Mouse (Mus musculus): ENCODE measurements around the gene Gm13124. TPM values are rescaled to one million over a fixed set of nuclear protein-coding genes. Genes with fewer than 3 reads are reported as not detected.
"Not testable (repeated sequence)": the region's sequence is repeated elsewhere in the genome, so short reads cannot be mapped to it uniquely, and the experiment has no call there.

Gm13124 gene
- total RNA-seq (2021) = not detected
- polyA plus RNA-seq (2012; rRNA removed) = not detected in 2 replicates
- long read RNA-seq = 0 reads

GRCm38 (mm10) chr4:144565034-144565433, at the start of gene Gm13124:
Gm13124 (minus strand) TSS chr4:144565134.
- no peak for DNase-seq

DNA sequence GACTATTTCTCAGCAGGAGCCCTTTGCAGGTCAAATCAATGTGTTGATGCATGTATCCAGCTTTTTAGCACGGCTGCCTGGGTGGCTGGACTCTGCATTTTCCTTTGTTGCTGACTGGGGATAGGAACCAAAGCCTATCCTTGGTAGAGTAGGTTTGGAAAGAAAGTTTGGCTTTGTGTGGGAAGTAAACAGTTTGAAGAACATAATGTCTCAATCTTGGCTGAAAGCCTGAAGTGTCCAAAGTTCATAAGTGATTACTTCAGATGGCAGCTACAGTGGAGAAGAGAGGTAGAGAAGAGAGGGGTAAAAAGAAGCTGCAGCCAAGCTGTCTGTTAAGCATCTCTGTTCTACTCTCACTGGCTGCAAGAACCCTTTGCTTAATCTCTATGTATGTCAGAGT, 49.7 kb upstream of the Gm13124 start:
- DNase-seq = no peak

- no peak for DNase-seq
Measured at GRCm38 (mm10) chr4:144613407-144613806, 48.5 kb upstream of the Gm13124 start, which contains the start of gene Aadacl4. Aadacl4 (plus strand) TSS chr4:144613707.

DNA sequence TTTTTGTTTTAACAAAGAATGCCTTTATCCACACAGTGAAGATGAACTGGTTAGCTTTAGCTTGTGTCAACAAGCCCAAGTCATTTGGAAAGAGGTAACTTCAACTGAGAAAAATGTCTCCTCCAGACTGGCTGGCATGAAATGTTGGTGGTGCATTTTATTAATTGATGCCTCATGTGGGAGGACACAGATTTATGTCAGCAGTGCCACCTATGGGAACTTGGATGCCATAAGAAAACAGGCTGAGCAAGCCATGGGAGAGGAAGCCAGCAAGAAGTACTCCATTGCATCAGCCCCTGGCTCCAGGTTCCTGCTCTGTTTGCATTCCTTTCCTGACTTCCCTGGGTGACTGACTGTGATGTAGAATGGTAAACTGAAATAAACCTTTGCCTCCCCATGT, 27.9 kb upstream of the Gm13124 start:
- DNase-seq = no peak

DNA sequence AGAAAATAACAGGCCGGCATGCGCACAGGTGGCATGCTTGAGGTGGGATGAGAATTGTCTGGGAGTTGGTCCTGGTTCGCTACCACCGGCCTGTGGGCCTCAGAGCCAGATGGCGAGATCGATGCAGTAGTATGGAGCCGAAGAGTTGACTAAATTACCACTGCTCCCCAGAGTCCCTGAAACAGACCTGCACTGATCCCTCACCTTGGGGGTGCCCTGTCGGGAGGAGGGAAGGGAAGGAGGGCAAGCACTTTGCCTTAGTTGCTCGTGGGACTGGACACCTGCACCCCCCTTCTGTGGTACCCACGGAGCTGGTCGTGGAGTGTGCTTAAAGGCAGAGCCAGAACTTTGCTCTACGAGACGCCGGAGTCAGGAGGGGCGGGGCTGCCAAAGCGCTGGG, 21.3 kb upstream of the Gm13124 start:
- DNase-seq = not testable (repeated sequence)

GRCm38 (mm10) chr4:144567752-144568151, 2.8 kb upstream of the Gm13124 start:
- no peak for DNase-seq

DNA sequence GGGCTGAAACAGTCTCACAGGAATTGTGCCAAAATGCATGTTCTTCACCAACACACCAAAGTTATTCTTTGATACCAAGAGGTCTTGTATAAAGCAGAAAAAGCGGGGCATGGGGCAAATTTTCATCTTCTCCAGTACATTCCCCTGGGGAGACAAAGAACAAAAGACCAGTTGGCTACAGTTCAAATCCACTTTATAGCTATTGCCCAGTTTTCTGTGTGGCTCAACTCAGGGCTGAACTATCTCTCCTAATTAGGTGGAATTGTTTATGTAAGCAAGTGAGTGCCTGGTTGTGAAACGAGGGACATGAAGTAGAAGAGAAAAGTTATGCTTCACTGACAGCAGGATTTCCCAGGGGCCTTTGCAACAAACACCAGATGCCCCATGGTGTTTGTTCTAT, 3.7 kb downstream of the Gm13124 start:
- no peak for DNase-seq

- DNase-seq = no peak
Measured at GRCm38 (mm10) chr4:144559792-144560191, 5.1 kb downstream of the Gm13124 start.

DNA sequence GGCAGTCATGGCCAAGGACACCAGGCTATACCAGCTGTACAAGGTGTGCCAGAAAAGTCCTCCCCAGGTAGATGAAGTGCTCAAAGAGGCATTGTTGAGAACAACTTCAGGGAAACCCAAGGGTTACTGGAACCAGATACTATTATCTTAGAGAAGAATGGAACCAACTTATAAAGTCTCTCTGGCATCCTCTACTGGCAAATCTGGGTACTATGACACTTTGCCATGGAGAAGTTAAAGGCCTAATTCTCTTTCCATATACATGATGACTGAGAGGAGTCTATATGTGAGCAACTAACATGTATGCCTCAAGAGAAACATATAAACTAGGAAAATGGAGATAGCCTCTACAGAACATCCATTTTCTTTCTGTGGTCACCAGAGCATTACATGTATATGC, 13.8 kb downstream of the Gm13124 start:
- no peak for DNase-seq

- not testable (repeated sequence) for DNase-seq
Measured at GRCm38 (mm10) chr4:144545339-144545738, 19.6 kb downstream of the Gm13124 start.

GRCm38 (mm10) chr4:144544689-144545088, 20.2 kb downstream of the Gm13124 start:
- DNase-seq = no peak

DNA sequence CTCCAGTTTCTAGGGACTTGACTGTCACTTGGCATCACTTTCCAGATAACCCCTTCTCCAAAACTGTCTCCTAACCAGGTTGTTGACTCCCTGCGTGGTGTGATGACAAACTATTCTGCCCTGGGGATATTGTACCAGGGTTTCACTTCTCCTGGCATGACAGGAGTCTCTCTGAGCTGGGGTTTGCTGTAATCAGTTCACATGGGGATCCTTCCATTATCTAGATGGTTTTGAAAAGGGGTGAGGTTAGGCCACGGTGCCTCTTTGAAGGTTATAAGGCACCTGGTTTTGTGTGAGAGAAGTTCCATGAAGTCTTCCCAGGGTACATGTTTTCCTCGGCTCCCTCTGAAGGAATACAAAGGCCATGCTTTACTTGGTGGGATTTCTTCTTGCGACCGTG, 45.4 kb downstream of the Gm13124 start, which contains the start of gene 9430007A20Rik:
9430007A20Rik (plus strand) TSS at position 301 of the 400 bp plus-strand sequence.
- DNase-seq = no peak

- DNase-seq = no peak
Measured at GRCm38 (mm10) chr4:144506518-144506917, 58.4 kb downstream of the Gm13124 start.

Other genes with a start within 250 kb of the Gm13124 start
- gene Gm13128, start 234.9 kb downstream of the Gm13124 start, total RNA-seq (2021) = not detected
- gene Gm13128, start 234.9 kb downstream of the Gm13124 start, polyA plus RNA-seq (2012; rRNA removed) = not detected in 2 replicates
- gene Gm13119, start 207.2 kb downstream of the Gm13124 start, total RNA-seq (2021) = not detected
- gene Gm13119, start 207.2 kb downstream of the Gm13124 start, polyA plus RNA-seq (2012; rRNA removed) = not detected in 2 replicates
- not detected for gene Pramef20, start 187.2 kb downstream of the Gm13124 start, total RNA-seq (2021)
- not detected in 2 replicates for gene Pramef20, start 187.2 kb downstream of the Gm13124 start, polyA plus RNA-seq (2012; rRNA removed)
- gene Pramef12, start 156.7 kb downstream of the Gm13124 start, total RNA-seq (2021) = not detected
- not detected in 2 replicates for gene Pramef12, start 156.7 kb downstream of the Gm13124 start, polyA plus RNA-seq (2012; rRNA removed)
- gene 1700012P22Rik, start 126.4 kb downstream of the Gm13124 start, total RNA-seq (2021) = not detected
- not detected in 2 replicates for gene 1700012P22Rik, start 126.4 kb downstream of the Gm13124 start, polyA plus RNA-seq (2012; rRNA removed)
- not detected for gene Gm9944, start 111.8 kb downstream of the Gm13124 start, total RNA-seq (2021)
- gene Gm9944, start 111.8 kb downstream of the Gm13124 start, polyA plus RNA-seq (2012; rRNA removed) = not detected in 2 replicates
- gene Aadacl3, start 101.4 kb downstream of the Gm13124 start, total RNA-seq (2021) = not detected
- not detected in 2 replicates for gene Aadacl3, start 101.4 kb downstream of the Gm13124 start, polyA plus RNA-seq (2012; rRNA removed)
- not detected for gene 9430007A20Rik, start 45.3 kb downstream of the Gm13124 start, total RNA-seq (2021)
- not detected in 2 replicates for gene 9430007A20Rik, start 45.3 kb downstream of the Gm13124 start, polyA plus RNA-seq (2012; rRNA removed)
- gene Aadacl4, start 48.6 kb upstream of the Gm13124 start, total RNA-seq (2021) = not detected
- gene Aadacl4, start 48.6 kb upstream of the Gm13124 start, polyA plus RNA-seq (2012; rRNA removed) = not detected in 2 replicates
- gene Gm436, start 121.2 kb upstream of the Gm13124 start, total RNA-seq (2021) = not detected
- gene Gm436, start 121.2 kb upstream of the Gm13124 start, polyA plus RNA-seq (2012; rRNA removed) = not detected in 2 replicates
- not detected for gene Gm13178, start 156.3 kb upstream of the Gm13124 start, total RNA-seq (2021)
- not detected in 2 replicates for gene Gm13178, start 156.3 kb upstream of the Gm13124 start, polyA plus RNA-seq (2012; rRNA removed)
- not detected for gene Gm438, start 221.4 kb upstream of the Gm13124 start, total RNA-seq (2021)
- not detected in 2 replicates for gene Gm438, start 221.4 kb upstream of the Gm13124 start, polyA plus RNA-seq (2012; rRNA removed)